Mouse (Mus musculus) C2C12 (cell line): ENCODE measurements around the gene Trmt6. TPM values are rescaled to one million over a fixed set of nuclear protein-coding genes. Genes with fewer than 3 reads are reported as not detected.
A peak's percentile ranks its signal among the peaks of the same experiment; 100 is the strongest.

ENCODE experiments used
- H3K27me3 ChIP-seq: one replicate; pipeline ENCODE4 v1.6.1; 2011; ENCODE audit not compliant: control insufficient read depth, insufficient read depth, insufficient read length
- H3K36me3 ChIP-seq: one replicate; pipeline ENCODE4 v1.6.1; 2011; ENCODE audit not compliant: control insufficient read depth, insufficient read depth
- H3K4me3 ChIP-seq: one replicate; pipeline ENCODE4 v1.5.1; 2011; ENCODE audit warnings: mild to moderate bottlenecking, control low read depth; ENCODE audit not compliant: poor library complexity, insufficient read depth, severe bottlenecking
- H3K79me2 ChIP-seq: one replicate; pipeline ENCODE4 v1.6.1; 2011; ENCODE audit not compliant: control insufficient read depth, insufficient read depth
- H3K79me3 ChIP-seq: one replicate; pipeline ENCODE4 v1.6.1; 2011; ENCODE audit warnings: low read depth, control low read depth
- H3ac ChIP-seq: one replicate; pipeline ENCODE3; 2011; ENCODE audit warnings: low read depth; ENCODE audit not compliant: control insufficient read depth, insufficient read length
- CEBPB ChIP-seq: IDR thresholded peaks from one replicate; pipeline ENCODE4 v1.6.1; 2011; ENCODE audit warnings: low read depth, mild to moderate bottlenecking, control low read depth, moderate library complexity
- CTCF ChIP-seq: IDR thresholded peaks from one replicate; pipeline ENCODE4 v1.5.1; 2011; ENCODE audit not compliant: control insufficient read depth, insufficient read depth, insufficient read length
- FOSL1 ChIP-seq: IDR thresholded peaks from one replicate; pipeline ENCODE4 v1.8.0; 2011; ENCODE audit warnings: mild to moderate bottlenecking, low read length; ENCODE audit not compliant: poor library complexity, insufficient read depth, severe bottlenecking
- MAX ChIP-seq: IDR thresholded peaks from one replicate; pipeline ENCODE4 v1.6.1; 2011; ENCODE audit warnings: mild to moderate bottlenecking, control low read depth
- MYOD1 ChIP-seq: IDR thresholded peaks from one replicate; pipeline ENCODE4 v1.6.1; 2011; ENCODE audit warnings: low read depth; ENCODE audit not compliant: control insufficient read depth, insufficient read length
- MYOG ChIP-seq: IDR thresholded peaks from one replicate; pipeline ENCODE4 v1.6.1; 2011; ENCODE audit not compliant: control insufficient read depth, insufficient read length; ENCODE audit errors: extremely low read depth
- USF1 ChIP-seq: IDR thresholded peaks from one replicate; pipeline ENCODE4 v1.6.1; 2011; ENCODE audit warnings: low read depth, mild to moderate bottlenecking, control low read depth, moderate library complexity
- polyA plus RNA-seq: library from polyadenylated mRNA; unstranded; fragments of >200 nt; fragmentation: generic; extraction: Trizol; gene quantifications from one replicate; pipeline ENCODE4 v1.2.1, GENCODE M21; 2012; ENCODE audit warnings: missing spikeins

The Trmt6 gene
- polyA plus RNA-seq, 1 experiment, result 18.8 TPM

DNA sequence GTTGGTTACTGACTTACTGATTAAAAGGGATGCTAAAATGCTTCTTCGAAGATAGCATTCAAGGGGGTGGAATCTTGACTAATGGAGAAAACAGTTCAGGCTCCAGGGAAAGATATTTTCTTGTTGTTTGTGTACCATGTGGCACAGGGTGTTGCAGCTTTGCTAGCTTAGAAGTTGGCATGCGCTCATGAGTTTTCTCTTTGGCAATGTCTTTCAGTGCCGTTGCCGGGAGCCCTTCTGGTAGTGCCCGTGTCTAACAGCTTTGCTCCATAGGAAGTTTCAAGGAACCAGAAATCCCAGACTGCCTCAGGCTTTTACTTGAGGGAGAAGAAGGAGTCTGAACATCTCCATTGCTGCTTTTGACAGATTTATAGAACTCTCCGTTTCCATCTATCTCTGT is 33.3 kb upstream of the Trmt6 start:
- peaks cover 21% of the 10 kb centered on the region for H3K79me3 ChIP-seq
- H3K4me3 ChIP-seq, result no peak overlapping the region
- H3K36me3 ChIP-seq, result peaks cover 16% of the 10 kb centered on the region
- TF ChIP-seq CTCF (no peak), USF1 (no peak), MYOD1 (no peak), CEBPB (no peak), MYOG (no peak), FOSL1 (no peak), MAX (no peak)
- H3K27me3 ChIP-seq, result no peaks in the 10 kb centered on the region
- no peak overlapping the region for H3ac ChIP-seq
- H3K79me2 ChIP-seq, result peaks cover 53% of the 10 kb centered on the region

DNA sequence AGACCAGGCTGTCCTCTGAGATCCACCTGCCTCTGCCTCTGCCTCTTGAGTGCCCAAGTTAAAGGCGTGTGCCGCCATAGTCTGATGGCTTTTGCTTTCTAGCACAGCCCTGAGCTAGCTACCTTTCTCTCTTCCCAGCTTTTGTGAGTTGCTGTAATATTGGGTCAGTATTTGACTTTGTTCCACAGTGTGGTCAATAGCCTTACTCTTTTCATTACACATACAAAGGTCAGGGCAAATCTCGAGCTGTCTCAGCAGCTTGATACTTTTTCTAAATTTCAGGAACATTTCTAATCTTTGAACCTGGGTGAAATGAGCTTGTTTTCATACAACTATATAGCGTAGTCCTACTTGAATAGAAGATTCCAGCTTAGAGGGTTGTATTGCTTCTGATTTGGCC is 32.5 kb upstream of the Trmt6 start:
- no peak overlapping the region for H3K4me3 ChIP-seq

GRCm38 (mm10) chr2:132847581-132847980 is 31.7 kb upstream of the Trmt6 start:
- Histone ChIP-seq H3K27me3 (no peaks in the 10 kb centered on the region), H3K36me3 (peaks cover 24% of the 10 kb centered on the region), H3K4me3 (peak overlapping the region; percentile 79), H3ac (peak overlapping the region; percentile 67), H3K79me3 (peaks cover 21% of the 10 kb centered on the region), H3K79me2 (peaks cover 50% of the 10 kb centered on the region)
- TF ChIP-seq CEBPB (no peak), MYOG (no peak), FOSL1 (no peak), CTCF (no peak), MYOD1 (no peak), MAX (no peak), USF1 (no peak)

More for the DNA sequence above, 32.5 kb upstream of the Trmt6 start:
- TF ChIP-seq MYOD1 (no peak), CEBPB (no peak), CTCF (no peak), FOSL1 (no peak), MYOG (no peak), MAX (no peak), USF1 (no peak)
- Histone ChIP-seq H3K79me3 (peaks cover 21% of the 10 kb centered on the region), H3ac (no peak overlapping the region), H3K27me3 (no peaks in the 10 kb centered on the region), H3K36me3 (peaks cover 17% of the 10 kb centered on the region), H3K79me2 (peaks cover 50% of the 10 kb centered on the region)

DNA sequence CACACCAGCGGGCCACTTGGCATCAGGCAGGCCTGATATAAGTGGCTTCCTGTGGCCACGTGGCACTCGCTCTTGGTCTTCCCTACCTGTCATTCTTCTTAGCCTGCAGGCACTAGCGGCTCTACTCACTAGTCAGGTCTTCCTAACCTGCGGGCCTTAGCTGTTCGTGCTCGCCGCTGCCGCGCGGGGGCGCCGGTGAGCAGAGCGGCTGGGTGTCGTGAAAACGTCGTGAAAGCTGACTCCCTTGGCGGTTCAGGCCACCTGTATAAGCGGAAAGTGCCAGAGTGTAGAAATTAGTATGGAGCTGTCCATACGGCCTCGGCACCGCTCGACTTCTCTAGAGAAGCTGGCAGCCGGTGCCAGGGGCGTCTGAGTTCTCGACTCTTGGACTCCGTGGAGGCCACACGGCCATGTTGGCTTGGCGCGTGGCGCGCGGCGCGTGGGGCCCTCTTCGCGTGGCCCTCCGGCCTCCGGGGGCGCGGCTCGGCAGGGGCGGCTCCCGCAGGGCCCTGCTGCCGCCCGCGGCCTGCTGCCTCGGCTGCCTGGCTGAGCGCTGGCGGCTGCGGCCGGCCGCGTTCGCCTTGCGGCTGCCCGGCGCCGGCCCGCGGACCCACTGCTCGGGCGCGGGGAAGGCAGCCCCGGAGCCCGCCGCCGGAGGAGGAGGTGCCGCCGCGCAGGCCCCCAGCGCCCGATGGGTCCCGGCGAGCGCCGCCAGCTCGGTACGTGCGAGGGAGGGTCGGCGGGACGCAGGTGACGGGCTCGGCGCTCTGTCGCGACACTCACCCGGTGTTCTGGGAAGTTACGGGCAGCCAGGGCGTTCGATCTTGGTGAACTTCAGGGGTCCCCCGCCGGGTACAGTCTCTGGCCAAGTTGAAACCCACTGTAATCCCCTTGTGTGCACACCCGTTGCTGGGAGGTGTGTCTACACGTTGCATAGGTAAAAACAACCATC is 30.8 kb upstream of the Trmt6 start, which contains the start of gene Crls1:
Gene Crls1 (plus strand): TSS at position 260 of the 952 bp plus-strand sequence.
- peaks cover 19% of the 10 kb centered on the region for H3K79me3 ChIP-seq
- peak; percentile 96 for TF ChIP-seq CTCF
- peak; percentile 66 for TF ChIP-seq MAX
- no peak for TF ChIP-seq USF1
- TF ChIP-seq MYOD1, result no peak

DNA sequence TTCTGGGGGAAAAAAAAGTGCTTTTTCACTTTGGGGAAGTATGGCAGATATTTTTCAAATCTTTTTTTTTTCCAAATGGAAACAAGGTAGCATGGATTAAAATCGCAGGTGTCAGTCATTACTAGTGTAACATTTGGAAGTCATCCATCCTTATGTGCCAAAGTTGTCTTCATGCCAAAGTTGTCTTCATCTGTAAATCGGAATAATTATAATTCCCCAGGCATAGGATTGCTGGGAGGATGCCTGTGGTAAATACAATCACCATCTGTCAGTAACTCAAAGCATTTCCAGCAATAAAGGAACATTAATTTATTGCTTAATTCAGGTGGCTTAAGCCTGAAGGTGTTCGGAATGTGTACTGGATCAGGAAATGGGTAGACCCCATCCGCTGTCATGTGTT is 25.2 kb upstream of the Trmt6 start:
- H3ac ChIP-seq, result no peak overlapping the region
- no peaks in the 10 kb centered on the region for H3K79me2 ChIP-seq
- H3K27me3 ChIP-seq, result no peaks in the 10 kb centered on the region
- peaks cover 39% of the 10 kb centered on the region for H3K36me3 ChIP-seq
- TF ChIP-seq CTCF (no peak), MAX (no peak), CEBPB (no peak), USF1 (no peak), FOSL1 (no peak), MYOD1 (no peak), MYOG (no peak)
- no peaks in the 10 kb centered on the region for H3K79me3 ChIP-seq
- H3K4me3 ChIP-seq, result no peak overlapping the region

More for the DNA sequence above, 30.8 kb upstream of the Trmt6 start, which contains the start of gene Crls1:
- peaks cover 31% of the 10 kb centered on the region for H3K36me3 ChIP-seq
- no peaks in the 10 kb centered on the region for H3K27me3 ChIP-seq
- H3K79me2 ChIP-seq, result peaks cover 50% of the 10 kb centered on the region
- H3K4me3 ChIP-seq, result peak within 1 kb of the TSS; percentile 79
- peak within 1 kb of the TSS; percentile 67 for H3ac ChIP-seq
